Mouse (Mus musculus): ENCODE data around the gene Arid3c. TPM values are rescaled to one million over a fixed set of nuclear protein-coding genes. Genes with fewer than 3 reads are reported as not detected.
A peak's percentile ranks its signal among the peaks of the same experiment; 100 is the strongest.

Gene Arid3c
- polyA plus RNA-seq, 1 experiment, result not detected

- DNase-seq, result no peak
- Histone ChIP-seq H3K36me3 (ENCODE audit: control insufficient read depth, insufficient read depth, low read length) (peaks cover 1% of the 10 kb centered on the region; the same call in 1 of the 2 replicates), H3K4me1 (ENCODE audit: control insufficient read depth, insufficient read depth, low read length) (peaks cover 19% of the 10 kb centered on the region; the same call in 1 of the 2 replicates), H3K4me3 (ENCODE audit: insufficient read depth, low read depth, low read length) (no peak overlapping the region), H3K27ac (ENCODE audit: insufficient read depth, low read depth, low read length) (no peak overlapping the region), H3K27me3 (replicated peaks; ENCODE audit: control insufficient read depth, insufficient read depth, low read length) (no peaks in the 10 kb centered on the region)
- WGBS, result 61% methylated on average over 8 of the region's 8 CpGs
- TF ChIP-seq POLR2A (IDR thresholded peaks at IDR 0.05; ENCODE audit: low read depth, low read length) (no peak), CTCF (conservative IDR thresholded peaks at IDR 0.05; ENCODE audit: insufficient read depth, insufficient read length, low read depth, low read length) (no peak)
Measured at GRCm38 (mm10) chr4:41762099-41762687, 31.3 kb upstream of the Arid3c start.

- peak overlapping the region; percentile 17; the same call in 1 of the 2 replicates for H3K27ac ChIP-seq (ENCODE audit: insufficient read depth, low read depth, low read length)
- no peak for DNase-seq
- H3K27me3 ChIP-seq (replicated peaks; ENCODE audit: control insufficient read depth, insufficient read depth, low read length), result no peaks in the 10 kb centered on the region
- no peaks in the 10 kb centered on the region; the same call in 1 of the 2 replicates for H3K36me3 ChIP-seq (ENCODE audit: control insufficient read depth, insufficient read depth, low read length)
- no peak overlapping the region for H3K4me3 ChIP-seq (ENCODE audit: insufficient read depth, low read depth, low read length)
- peaks cover 19% of the 10 kb centered on the region; the same call in 1 of the 2 replicates for H3K4me1 ChIP-seq (ENCODE audit: control insufficient read depth, insufficient read depth, low read length)
- TF ChIP-seq CTCF (conservative IDR thresholded peaks at IDR 0.05; ENCODE audit: insufficient read depth, insufficient read length, low read depth, low read length) (no peak), POLR2A (IDR thresholded peaks at IDR 0.05; ENCODE audit: low read depth, low read length) (no peak)
Measured at GRCm38 (mm10) chr4:41761680-41762079, 30.7 kb upstream of the Arid3c start.

DNA sequence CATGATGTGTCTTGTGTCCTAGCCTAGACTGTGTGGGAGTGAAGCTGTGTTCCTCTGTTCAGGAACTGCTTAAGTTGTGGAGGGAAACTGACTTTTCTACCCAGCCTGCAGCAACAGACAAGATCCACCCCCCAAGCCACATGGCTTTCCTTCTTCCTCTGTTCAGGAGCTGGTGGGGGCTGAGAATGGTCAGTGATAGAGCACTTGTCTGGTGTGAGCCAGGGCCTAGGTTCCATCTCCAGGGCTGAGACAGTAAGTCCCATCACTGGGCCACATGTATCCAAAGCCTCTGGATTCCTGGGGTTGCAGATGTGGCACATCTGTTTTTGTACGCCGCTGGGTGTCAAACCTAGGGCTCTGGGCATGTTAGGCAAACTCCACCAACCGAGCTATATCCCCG lies 30.0 kb upstream of the Arid3c start:
- 53% methylated on average over 4 of the region's 4 CpGs for WGBS
- Histone ChIP-seq H3K4me3 (ENCODE audit: insufficient read depth, low read depth, low read length) (peak overlapping the region; percentile 68), H3K27ac (ENCODE audit: insufficient read depth, low read depth, low read length) (peak overlapping the region; percentile 81), H3K4me1 (ENCODE audit: control insufficient read depth, insufficient read depth, low read length) (peaks cover 24% of the 10 kb centered on the region; the same call in 1 of the 2 replicates), H3K27me3 (replicated peaks; ENCODE audit: control insufficient read depth, insufficient read depth, low read length) (no peaks in the 10 kb centered on the region), H3K36me3 (ENCODE audit: control insufficient read depth, insufficient read depth, low read length) (no peaks in the 10 kb centered on the region; the same call in 1 of the 2 replicates)
- no peak for DNase-seq
- TF ChIP-seq CTCF (conservative IDR thresholded peaks at IDR 0.05; ENCODE audit: insufficient read depth, insufficient read length, low read depth, low read length), result no peak
- no peak for TF ChIP-seq POLR2A (IDR thresholded peaks at IDR 0.05; ENCODE audit: low read depth, low read length)

DNA sequence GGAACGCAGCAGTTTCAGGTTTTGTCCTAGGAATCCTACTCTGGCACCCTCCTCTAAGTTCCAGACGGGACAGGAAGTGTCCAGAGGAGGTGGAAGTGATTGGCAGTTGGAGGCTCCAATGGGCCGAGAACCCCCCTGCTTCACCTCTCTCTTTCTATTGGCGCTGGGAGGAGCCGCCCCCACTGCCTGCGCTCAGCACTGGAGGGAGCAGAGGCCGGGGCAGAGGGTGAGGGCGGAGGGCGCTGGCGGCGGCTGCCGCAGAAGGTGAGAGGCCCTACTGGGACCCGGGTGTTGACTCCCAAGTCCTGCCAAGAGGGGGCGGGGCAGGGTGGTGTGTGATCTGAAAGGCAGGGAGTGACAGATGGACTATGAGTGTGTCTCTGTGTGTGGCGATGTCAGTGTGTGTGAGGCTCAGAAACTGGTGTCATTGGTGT lies 29.4 kb upstream of the Arid3c start:
- Histone ChIP-seq H3K36me3 (ENCODE audit: control insufficient read depth, insufficient read depth, low read length) (no peaks in the 10 kb centered on the region; the same call in 1 of the 2 replicates), H3K4me3 (ENCODE audit: insufficient read depth, low read depth, low read length) (peak overlapping the region; percentile 68), H3K27me3 (replicated peaks; ENCODE audit: control insufficient read depth, insufficient read depth, low read length) (no peaks in the 10 kb centered on the region), H3K27ac (ENCODE audit: insufficient read depth, low read depth, low read length) (peak overlapping the region; percentile 98), H3K4me1 (ENCODE audit: control insufficient read depth, insufficient read depth, low read length) (peaks cover 24% of the 10 kb centered on the region; the same call in 1 of the 2 replicates)
- TF ChIP-seq POLR2A (IDR thresholded peaks at IDR 0.05; ENCODE audit: low read depth, low read length) (peak; percentile 16), CTCF (conservative IDR thresholded peaks at IDR 0.05; ENCODE audit: insufficient read depth, insufficient read length, low read depth, low read length) (0 out of 2 replicates have a peak, but pooled peaks have one; percentile 18)
- DNase-seq, result peak; percentile 99
- WGBS, result under 1% methylated on average over 15 of the region's 15 CpGs

- Histone ChIP-seq H3K27me3 (replicated peaks; ENCODE audit: control insufficient read depth, insufficient read depth, low read length) (no peaks in the 10 kb centered on the region), H3K4me3 (ENCODE audit: insufficient read depth, low read depth, low read length) (peak overlapping the region; percentile 42), H3K4me1 (ENCODE audit: control insufficient read depth, insufficient read depth, low read length) (peaks cover 26% of the 10 kb centered on the region; the same call in 1 of the 2 replicates), H3K36me3 (ENCODE audit: control insufficient read depth, insufficient read depth, low read length) (no peaks in the 10 kb centered on the region; the same call in 1 of the 2 replicates), H3K27ac (ENCODE audit: insufficient read depth, low read depth, low read length) (peak overlapping the region; percentile 98)
- WGBS, result 26% methylated on average over 6 of the region's 6 CpGs
- TF ChIP-seq CTCF (conservative IDR thresholded peaks at IDR 0.05; ENCODE audit: insufficient read depth, insufficient read length, low read depth, low read length) (no peak), POLR2A (IDR thresholded peaks at IDR 0.05; ENCODE audit: low read depth, low read length) (no peak)
- DNase-seq, result peak; percentile 46
Measured at GRCm38 (mm10) chr4:41759656-41760287, 28.8 kb upstream of the Arid3c start.

DNA sequence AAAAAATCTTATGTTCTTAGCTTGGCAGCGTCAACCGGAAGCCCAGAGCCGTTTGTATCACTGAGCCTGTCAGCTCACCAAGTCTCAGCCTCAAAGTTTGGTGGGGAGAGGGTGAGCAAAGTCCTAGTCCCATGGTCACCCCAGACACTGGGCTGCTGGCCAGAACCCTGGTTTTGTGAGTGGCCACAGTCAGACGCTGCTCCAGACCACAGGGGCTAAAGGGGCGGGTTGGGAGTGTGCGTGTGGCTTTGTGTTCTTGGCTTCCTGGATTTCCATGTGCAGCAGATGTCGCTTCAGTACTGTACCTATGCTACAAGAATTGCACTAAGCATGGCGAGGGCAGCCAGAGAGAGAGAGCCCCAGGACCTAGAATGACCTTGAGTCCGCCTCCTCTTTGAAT lies 28.3 kb upstream of the Arid3c start:
- peaks cover 28% of the 10 kb centered on the region; the same call in 1 of the 2 replicates for H3K4me1 ChIP-seq (ENCODE audit: control insufficient read depth, insufficient read depth, low read length)
- no peaks in the 10 kb centered on the region; the same call in 1 of the 2 replicates for H3K36me3 ChIP-seq (ENCODE audit: control insufficient read depth, insufficient read depth, low read length)
- no peaks in the 10 kb centered on the region for H3K27me3 ChIP-seq (replicated peaks; ENCODE audit: control insufficient read depth, insufficient read depth, low read length)
- no peak overlapping the region for H3K4me3 ChIP-seq (ENCODE audit: insufficient read depth, low read depth, low read length)
- TF ChIP-seq CTCF (conservative IDR thresholded peaks at IDR 0.05; ENCODE audit: insufficient read depth, insufficient read length, low read depth, low read length), result 0 out of 2 replicates have a peak, but pooled peaks have one; percentile 17
- TF ChIP-seq POLR2A (IDR thresholded peaks at IDR 0.05; ENCODE audit: low read depth, low read length), result no peak
- 30% methylated on average over 9 of the region's 9 CpGs for WGBS
- peak overlapping the region; percentile 98 for H3K27ac ChIP-seq (ENCODE audit: insufficient read depth, low read depth, low read length)
- peak; percentile 93 for DNase-seq

DNA sequence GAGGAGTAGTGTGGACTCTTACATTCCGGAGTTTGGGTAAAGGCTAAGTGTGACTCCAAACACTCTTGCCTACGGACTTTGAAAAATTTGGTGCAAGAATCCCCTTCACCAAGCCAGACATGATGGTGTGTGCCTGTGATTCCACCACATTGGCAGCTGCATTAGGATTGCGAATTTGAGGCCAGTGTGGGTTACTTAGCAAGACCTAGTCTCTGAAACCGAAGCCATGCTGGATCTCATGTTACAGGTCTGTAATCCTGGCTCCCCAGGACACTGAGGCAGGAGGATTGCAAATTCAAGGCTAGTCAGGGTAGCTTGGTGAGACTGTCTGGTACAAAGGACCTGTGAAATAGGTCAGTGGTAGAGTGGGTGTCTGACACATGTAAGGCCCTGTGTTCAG lies 27.8 kb upstream of the Arid3c start:
- Histone ChIP-seq H3K27me3 (replicated peaks; ENCODE audit: control insufficient read depth, insufficient read depth, low read length) (no peaks in the 10 kb centered on the region), H3K36me3 (ENCODE audit: control insufficient read depth, insufficient read depth, low read length) (no peaks in the 10 kb centered on the region; the same call in 1 of the 2 replicates), H3K4me3 (ENCODE audit: insufficient read depth, low read depth, low read length) (no peak overlapping the region), H3K27ac (ENCODE audit: insufficient read depth, low read depth, low read length) (peak overlapping the region; percentile 98), H3K4me1 (ENCODE audit: control insufficient read depth, insufficient read depth, low read length) (peaks cover 28% of the 10 kb centered on the region; the same call in 1 of the 2 replicates)
- no peak for DNase-seq
- no peak for TF ChIP-seq POLR2A (IDR thresholded peaks at IDR 0.05; ENCODE audit: low read depth, low read length)
- no peak for TF ChIP-seq CTCF (conservative IDR thresholded peaks at IDR 0.05; ENCODE audit: insufficient read depth, insufficient read length, low read depth, low read length)
- WGBS, result 81% methylated on average over 4 of the region's 4 CpGs
